Mouse (Mus musculus) thymus, adult 18-20 months (tissue): ENCODE measurements around the gene Rab9b.

ENCODE experiments used
- DNase-seq, 2 experiments: peaks; one replicate each; pipeline ENCODE4 v3.0.0; 2022; ENCODE audit warnings: mixed read lengths in 2 of 2

Rab9b gene

DNA sequence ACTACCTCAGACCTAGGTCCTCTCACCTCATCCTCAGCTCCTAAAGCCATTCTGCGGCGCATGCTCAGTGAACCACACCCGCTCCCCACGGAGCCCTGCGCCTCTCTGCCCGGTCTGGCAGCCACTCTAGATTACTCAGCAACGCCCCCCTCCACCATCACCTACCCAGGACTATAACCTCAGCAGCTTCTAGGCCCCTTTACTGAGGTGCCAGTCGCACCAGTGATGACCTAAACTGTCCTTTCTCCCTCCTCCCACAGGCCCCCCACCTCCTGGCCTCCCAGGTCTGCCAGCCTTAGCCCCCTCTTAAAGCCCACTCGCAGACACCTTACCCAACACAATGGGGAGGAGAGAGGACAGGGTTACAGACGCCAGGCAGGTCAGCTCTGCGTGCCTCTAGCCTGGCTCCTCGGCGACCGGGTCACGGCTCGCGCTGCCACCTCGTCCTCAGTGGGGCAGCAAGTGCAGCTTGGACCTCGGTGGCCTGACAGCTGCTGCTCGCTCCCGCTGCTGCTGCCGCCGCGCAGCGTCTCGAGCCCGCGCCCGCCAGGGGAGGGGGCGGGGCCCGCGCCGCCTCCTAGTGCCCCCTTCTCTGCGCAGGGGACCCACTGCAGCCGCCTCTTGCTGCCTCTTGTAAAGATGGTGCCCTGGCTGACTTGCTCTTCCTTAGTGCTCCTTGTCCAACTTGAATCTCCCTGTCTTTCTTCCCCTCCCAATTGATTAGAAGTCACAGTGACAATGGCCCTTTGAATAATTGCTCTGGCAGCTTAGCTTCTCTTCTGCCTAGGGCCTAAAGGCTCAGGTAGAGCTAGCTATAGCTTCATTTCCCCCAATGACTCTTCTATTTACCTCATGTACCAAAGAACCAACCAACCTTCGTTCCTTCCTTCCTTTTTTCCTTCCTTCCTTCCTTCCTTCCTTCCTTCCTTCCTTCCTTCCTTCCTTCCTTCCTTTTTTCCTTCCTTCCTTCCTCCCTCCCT is at the start of gene Rab9b:
Gene Rab9b, minus strand, starts transcription at position 695 of the 980 bp plus-strand sequence.
- DNase-seq = no peak

DNA sequence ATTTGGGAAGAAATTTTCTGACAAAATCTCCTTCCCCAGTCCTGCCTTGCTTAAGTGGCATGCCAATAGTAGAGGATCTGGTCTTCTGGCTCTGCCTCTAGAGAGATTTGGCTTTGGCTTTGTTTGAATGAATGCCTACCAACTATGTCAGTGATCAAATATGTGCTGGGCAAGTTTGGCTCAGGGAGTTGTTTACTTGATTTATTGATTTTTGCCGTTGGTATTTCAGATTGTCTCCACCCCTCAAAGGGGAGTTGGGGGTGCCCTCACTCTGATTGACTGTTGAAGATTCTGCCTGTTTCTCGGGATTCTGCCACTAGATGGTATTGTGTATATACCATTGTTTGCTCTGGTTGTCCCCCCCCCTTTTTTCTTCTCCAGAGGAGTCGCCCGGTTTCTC is 35.8 kb upstream of the Rab9b start:
- no peak for DNase-seq

DNA sequence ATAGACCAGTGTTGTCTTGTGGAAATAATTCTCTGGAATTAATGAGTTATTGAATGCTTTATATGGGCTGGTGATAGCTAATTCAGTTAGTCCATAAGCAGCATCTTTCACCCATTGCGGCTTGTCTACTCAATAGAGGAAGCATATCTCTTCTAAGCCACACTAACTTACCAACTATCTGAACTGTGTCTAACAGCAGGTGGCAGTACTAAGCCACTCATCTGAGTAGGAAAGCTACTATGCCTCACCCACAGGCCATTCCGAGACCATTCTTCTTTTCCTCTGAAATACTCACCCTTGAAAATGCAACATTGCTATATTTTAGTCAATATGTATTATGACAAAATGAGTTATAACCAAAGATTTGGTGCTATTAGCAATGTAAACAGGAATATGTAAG is 27.2 kb upstream of the Rab9b start:
- DNase-seq = no peak

GRCm38 (mm10) chrX:136850300-136850699 is 18.3 kb downstream of the Rab9b start:
- no peak for DNase-seq

- no peak for DNase-seq
Observed at GRCm38 (mm10) chrX:136828610-136829009, 39.9 kb downstream of the Rab9b start.

DNA sequence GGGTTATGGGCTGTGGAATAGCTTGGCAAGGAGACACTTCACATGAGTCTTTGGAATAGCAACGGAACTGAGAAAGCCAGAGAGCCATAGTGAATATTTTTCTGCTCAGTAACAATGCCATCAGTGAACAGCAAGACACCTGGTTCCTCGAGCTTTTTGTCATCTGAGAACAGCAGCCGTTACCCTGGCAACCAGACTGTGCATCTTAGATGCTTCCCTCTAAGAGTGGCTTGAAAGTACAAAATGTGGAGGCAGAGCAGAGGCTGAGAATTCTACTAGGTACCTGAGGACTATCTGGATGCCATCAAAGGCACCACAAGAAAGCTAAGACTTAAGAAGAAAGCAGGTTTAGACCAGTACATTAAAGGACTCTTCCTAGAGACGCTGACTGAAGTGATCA is 43.5 kb downstream of the Rab9b start:
- no peak for DNase-seq

- no peak for DNase-seq
Observed at GRCm38 (mm10) chrX:136822371-136822770, 46.2 kb downstream of the Rab9b start, which contains the start of gene Plp1. Gene Plp1, plus strand, starts transcription at chrX:136822671.

DNA sequence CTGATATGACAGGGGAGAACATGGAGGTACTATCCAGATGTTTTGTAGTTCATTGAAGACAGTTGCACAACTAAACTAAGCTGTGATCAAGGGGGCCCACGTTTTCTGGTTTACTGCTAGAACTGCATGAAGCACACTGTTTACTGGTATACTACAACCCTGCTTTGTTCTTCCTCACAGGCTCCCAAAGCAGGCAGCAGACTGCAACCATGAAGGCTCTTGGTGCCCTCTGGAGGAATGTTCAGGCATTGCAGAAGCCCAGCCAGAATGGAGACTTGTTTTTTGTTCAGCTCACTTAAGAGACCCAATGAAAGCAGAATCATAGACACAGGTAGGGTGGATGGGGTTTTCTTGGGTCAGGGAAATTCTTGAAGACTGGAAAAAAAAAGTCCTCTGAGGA is 48.3 kb downstream of the Rab9b start:
- DNase-seq = peak; percentile 6 to 12

GRCm38 (mm10) chrX:136819752-136820151 is 48.8 kb downstream of the Rab9b start:
- DNase-seq = no peak
